Mouse (Mus musculus): Measurements from ENCODE around the gene Plxnb2.

The Plxnb2 gene

GRCm38 (mm10) chr15:89152312-89152711 lies 28.3 kb downstream of the Plxnb2 start:
- intact Hi-C loops (cut with DNase I) = no loop called here

DNA sequence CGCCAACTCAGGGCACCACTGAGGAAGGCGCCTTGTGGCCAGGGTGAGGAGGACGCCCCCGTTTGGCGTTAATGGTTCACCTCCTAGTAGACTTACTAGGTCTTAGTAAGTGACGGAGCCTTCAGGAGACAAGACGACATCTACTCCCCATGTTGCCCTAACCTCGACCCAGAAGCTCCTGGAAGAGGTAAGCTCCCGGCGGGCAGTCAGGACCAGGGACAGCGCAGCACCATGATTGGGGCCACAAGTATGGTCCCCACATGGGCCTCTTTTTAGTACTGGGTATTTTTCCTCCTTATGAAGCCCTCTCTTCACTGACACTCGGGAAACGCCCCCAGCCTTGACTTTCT lies 30.6 kb downstream of the Plxnb2 start:
- intact Hi-C loops (cut with DNase I) = no loop called here

- intact Hi-C loops (cut with DNase I) = no loop called here
Observed at GRCm38 (mm10) chr15:89149271-89150040, 31.1 kb downstream of the Plxnb2 start, which contains the start of gene Mapk11. TSS of gene Mapk11 (minus strand) at chr15:89149628.

DNA sequence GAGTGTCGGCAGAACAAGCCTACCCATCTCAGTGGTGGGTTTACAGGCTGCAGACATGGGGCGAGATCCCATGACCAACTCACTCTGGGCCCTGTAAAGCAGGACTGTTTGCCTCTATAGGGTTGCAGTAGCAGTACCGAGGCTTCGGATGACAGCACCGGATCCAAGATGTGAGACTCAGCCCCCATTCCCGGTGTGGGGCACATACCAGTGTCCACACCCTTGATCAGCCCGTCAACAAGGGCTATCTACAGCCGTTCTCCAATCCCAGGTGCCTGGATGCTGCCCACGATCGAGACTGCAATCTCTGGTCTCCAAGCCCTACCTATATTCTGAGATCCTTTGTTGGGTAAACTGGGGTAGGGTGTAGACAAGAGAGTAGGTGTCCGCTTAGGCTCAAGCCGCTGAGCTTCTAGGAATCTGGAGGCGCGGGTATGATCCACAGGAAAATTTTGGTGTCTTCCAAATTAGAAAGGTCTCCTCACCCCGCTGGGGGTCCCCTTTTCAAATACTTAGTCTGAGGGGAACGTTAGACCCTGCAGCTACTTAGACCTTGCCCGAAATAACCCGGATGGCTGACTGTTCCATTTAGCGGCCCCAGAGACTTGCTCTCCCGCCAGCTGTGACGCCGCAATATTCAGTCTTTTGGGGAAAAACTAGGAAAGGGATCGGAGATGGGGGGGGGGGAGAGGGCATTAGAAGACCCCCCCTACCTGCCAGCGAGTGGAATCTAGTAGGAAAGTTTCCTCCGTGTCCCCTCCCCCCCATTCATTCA lies 31.9 kb downstream of the Plxnb2 start:
- intact Hi-C loops (cut with DNase I) = no loop called here

DNA sequence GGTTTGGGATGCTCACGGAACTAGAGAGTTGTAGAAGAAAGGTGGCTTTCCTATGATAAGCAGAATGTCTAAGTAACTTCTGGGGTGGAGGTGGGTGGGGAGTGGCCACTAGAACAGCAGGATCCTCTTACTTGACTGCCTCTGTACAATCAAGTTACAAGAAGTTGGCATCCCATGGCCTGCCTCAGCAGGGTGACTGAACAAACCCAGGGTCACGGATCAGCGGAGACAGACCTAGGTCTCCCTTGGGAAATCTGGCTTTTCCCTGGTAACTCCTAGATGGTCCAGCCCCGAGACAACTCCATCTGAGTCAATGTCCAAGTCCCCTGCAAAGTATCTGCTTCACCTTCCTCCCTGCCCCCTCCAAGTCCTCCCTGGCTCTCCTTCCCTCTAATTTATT lies 32.7 kb downstream of the Plxnb2 start:
- intact Hi-C loops (cut with DNase I) = no loop called here

DNA sequence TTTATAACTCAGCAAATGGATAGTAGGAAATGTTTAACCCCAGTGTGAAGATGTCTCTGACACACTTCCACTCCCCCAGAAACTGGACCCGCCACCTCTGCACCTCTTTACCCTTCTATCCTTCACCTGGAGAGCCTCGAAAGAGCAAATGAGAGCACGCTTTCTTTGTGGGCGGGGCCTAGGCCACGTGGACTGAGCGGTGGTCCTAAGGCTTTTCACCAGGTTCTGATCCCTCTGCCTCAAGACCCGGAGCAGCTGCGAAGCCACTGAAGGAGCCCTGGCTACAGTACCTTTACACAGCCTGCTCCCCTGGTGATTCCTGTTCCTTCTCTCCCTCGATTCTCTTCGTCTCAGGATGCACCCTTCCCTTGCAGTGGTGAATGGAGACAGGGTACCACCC lies 33.1 kb downstream of the Plxnb2 start:
- intact Hi-C loops (cut with DNase I) = no loop called here

- intact Hi-C loops (cut with DNase I) = no loop called here
Observed at GRCm38 (mm10) chr15:89147024-89147423, 33.6 kb downstream of the Plxnb2 start.

GRCm38 (mm10) chr15:89146537-89146936 lies 34.1 kb downstream of the Plxnb2 start:
- intact Hi-C loops (cut with DNase I) = no loop called here

DNA sequence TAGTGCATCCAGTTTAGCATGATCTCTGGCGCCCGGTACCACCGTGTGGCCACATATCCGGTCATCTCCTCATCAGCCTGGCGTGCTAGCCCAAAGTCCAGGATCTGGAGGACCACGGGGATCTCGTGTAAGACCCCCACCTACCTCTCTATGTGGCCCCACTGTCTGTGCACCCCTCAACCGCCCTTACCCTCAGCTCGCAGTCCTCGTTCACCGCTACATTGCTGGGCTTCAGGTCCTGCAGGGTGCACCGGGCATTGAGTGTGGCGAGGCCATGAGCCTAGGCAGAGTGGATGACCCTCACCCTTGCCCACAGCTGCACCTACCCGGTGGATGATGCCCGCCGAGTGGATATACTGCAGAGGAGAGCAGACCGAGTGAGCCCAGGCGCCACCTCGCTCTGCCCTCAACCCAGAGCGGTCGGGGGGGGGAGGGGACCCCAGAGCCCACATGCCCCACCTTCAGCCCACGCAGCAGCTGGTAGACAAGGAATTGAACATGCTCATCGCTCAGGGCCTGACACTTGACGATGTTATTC lies 34.7 kb downstream of the Plxnb2 start:
- intact Hi-C loops (cut with DNase I) = no loop called here

- intact Hi-C loops (cut with DNase I) = no loop called here
Observed at GRCm38 (mm10) chr15:89144965-89145364, 35.6 kb downstream of the Plxnb2 start.

DNA sequence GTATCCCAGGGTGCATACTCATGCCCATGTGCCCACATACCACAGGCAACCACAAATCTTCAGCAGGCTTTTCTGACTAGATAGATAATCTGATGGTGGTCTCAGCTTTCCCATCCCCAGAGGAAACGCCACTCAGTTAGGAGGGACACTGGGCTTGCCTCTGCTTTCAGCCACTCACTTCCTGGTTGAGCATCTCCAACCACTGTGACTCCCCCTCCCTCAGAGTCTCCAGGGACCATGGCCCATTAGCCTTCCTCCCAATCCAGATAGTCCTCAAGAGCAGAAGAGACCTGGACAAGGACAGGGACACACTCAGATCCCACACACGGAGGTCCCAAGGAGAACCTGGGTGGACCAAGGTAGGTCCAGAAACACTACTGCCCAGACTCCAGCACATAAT lies 37.5 kb downstream of the Plxnb2 start:
- intact Hi-C loops (cut with DNase I) = no loop called here

- intact Hi-C loops (cut with DNase I) = no loop called here
Observed at GRCm38 (mm10) chr15:89141905-89142304, 38.7 kb downstream of the Plxnb2 start.

DNA sequence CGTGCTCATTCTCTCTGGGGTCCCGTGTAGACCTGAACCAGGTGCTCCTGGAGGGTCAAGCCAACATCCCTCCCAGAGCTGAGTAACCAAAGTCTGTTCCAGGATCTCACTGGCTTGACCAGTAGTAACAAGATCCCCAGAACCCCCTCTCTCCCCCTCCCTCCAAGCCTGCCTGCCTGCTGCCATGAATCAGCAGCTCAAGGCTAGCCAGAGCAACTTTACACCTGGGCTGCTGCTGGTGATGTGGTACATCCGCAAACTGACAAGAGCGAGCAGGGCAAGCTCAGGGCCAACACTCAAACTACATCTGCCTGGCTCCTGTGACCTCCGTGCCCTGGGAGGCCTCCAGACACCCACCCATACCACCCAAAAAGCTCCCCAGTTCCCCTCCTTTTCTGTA lies 39.1 kb downstream of the Plxnb2 start:
- intact Hi-C loops (cut with DNase I) = no loop called here

GRCm38 (mm10) chr15:89140659-89141252 lies 39.8 kb downstream of the Plxnb2 start, which contains the start of gene Mapk12:
TSS of gene Mapk12 (minus strand) at chr15:89140703.
- intact Hi-C loops (cut with DNase I) = no loop called here

- intact Hi-C loops (cut with DNase I) = no loop called here
Observed at GRCm38 (mm10) chr15:89140048-89140658, 40.4 kb downstream of the Plxnb2 start.

DNA sequence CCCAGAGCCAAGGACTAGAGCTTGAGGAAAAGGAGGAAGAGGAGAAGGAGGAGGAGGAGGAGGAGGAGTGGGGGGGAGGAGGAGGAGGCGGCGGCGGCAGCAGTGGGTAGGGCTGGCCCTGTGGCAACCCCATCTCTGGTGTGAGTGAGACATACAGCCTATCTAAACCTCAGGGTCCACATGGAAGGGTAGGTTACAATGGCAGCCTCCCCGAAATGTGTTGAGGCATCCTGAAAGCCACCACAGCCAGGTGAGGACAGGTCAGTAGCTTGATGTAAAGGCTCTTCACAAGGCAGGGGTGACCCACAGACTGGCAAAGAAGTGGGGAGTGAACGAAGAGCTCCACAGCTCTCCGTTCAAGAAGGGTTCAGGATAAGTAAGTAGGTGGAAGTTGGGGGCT lies 42.1 kb downstream of the Plxnb2 start:
- intact Hi-C loops (cut with DNase I) = no loop called here

GRCm38 (mm10) chr15:89138046-89138405 lies 42.6 kb downstream of the Plxnb2 start:
- intact Hi-C loops (cut with DNase I) = no loop called here

DNA sequence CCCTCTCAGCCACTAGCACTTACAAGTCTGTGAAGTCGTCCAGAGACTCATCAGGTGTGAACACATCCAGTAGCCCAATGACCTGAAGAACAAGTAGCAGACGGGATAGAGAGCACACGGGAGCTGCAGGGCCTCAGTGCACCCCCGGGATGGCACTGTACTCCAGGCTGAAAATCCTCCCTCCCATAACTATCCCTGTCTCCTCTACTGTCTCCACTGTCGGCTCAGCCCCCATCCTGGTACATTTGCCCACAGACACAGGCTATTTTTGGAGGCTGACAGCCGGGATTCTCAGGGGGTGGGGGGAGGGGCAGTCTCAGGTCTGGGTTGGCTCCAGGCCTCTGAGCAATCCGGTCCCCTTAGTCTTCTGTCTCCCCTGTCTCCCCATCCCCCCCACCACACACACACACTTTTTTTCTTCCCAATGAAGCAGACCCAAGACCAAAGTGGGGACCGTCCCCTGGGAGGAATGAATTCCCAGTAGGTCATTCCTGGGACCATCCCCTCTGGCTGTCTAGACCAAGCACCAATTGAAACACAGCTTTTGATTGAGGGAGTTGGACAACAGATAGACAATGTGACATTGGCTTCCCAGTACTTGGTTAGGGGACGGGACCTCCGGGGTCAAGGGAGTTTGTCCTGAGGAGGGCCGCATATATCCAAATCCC lies 43.1 kb downstream of the Plxnb2 start:
- intact Hi-C loops (cut with DNase I) = no loop called here

DNA sequence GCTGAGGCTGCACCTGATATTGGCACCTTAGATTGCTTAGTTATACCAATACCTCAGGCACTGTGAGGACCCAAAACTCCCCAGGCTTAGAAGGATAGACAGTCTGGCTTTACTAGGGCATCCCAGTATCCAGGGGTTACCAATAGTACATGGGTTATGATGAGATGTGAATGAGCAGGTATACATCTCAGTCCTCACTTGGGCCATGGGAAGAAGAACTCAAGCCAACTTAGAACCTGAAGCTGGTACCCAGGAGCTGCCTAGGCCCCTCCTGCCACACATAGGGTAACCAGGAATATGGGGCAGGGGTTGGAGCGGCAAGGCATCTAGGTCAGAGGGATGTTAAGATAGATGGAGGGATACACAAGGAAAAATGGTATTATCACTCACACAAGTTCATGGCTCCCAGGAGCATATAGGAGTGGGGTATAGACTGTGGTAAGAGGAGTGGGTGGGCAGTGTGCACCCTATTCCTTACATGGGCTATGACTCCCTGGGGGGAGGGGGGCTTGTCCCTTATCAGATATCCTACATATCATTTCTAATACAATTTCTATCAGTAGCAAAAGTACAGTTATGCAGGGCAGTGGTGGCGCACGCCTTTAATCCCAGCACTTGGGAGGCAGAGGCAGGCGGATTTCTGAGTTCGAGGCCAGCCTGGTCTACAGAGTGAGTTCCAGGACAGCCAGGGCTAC lies 44.0 kb downstream of the Plxnb2 start:
- intact Hi-C loops (cut with DNase I) = no loop called here

- intact Hi-C loops (cut with DNase I) = no loop called here
Observed at GRCm38 (mm10) chr15:89131316-89131715, 49.3 kb downstream of the Plxnb2 start.

DNA sequence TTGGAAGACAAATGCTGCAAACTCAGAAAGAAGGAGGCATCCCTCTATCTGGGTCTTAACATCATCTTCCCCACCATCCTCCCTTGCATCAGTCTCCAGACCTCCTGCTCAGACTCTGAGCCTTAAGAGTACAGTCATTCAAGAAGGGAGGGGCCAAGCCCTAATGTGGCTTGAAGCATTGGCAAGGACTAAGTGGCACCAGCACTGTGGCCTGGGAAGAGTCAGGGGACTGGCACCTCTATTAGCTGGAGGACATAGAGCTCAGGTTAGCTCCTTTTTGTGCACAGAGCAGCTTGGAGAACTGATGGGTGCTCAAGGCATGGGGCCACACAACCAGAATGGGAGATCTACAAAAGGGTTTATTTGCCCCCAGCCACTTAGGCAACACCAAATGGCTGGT lies 50.3 kb downstream of the Plxnb2 start:
- intact Hi-C loops (cut with DNase I) = no loop called here

Data from adrenal gland (tissue).